ENCODE assay signal across 9 mouse cellular contexts in the genomic region with DNA sequence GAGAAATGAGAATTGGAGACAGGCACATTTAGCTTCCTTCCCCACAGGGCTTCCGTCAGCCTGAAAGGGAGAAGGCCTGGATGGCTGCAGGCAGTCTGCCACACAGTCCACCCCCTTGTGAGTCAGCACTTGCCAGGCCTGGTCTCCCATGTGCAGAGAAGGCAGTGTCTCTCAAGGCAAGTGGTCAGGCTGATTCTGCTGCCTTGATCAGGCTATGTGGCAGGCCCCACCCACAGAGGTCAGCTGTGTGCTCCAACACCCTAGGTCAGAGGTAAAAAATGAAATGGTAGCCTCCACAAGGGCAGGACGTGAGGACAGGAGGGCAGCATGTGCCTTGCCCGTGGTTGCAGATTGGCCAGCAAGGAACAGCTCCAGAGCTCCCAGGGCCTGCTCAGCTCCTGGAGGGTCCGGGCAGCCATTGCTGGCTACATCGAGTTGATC.
DNase-seq lines count a peak whose midpoint lies in the region; ATAC-seq and TF ChIP-seq lines count a peak whose summit lies in the region.
"Had no signal": no experiment of that assay in that cellular context is flagged by ENCODE, and none has a peak within 500 bp of the region (broad histone marks: within the 10 kb centered on the region; RNA-seq: fewer than 3 reads in every experiment).

No protein-coding gene starts in this region.

- H3K4me1 ChIP-seq in hindbrain, embryonic 16.5 days (ENCODE audit: control insufficient read depth, insufficient read depth, low read depth, low read length) = no peaks in the 10 kb centered on the region
- no peaks in the 10 kb centered on the region for H3K4me1 ChIP-seq in intestine, postnatal 0 days (replicated peaks; ENCODE audit: control insufficient read depth, insufficient read depth, low read length)

- no peak overlapping the region for H3K4me3 ChIP-seq in hindbrain, embryonic 16.5 days (ENCODE audit: low read length)
- H3K4me3 ChIP-seq in macrophage (ENCODE audit: inconsistent target) = no peak overlapping the region
- no peak overlapping the region for H3K4me3 ChIP-seq in intestine, postnatal 0 days (ENCODE audit: low read depth, low read length)

- DNase-seq in left cerebral cortex, adult 18-20 months (ENCODE audit: low spot score in 2 of 2) = peak; percentile 38 to 50
- DNase-seq in left cerebral cortex, adult 11 months (ENCODE audit: low spot score) = no peak
- peak; percentile 52 for DNase-seq in adrenal gland, adult 8-10 months
- DNase-seq in gastrocnemius, adult 18-20 months (ENCODE audit: low spot score) = peak; percentile 31
- DNase-seq in kidney, postnatal 10 days = no peak

- H3K36me3 ChIP-seq in hindbrain, embryonic 16.5 days (ENCODE audit: control insufficient read depth, insufficient read depth, low read length) = no peaks in the 10 kb centered on the region
- H3K36me3 ChIP-seq in macrophage (ENCODE audit: inconsistent target) = no peaks in the 10 kb centered on the region
- no peaks in the 10 kb centered on the region for H3K36me3 ChIP-seq in intestine, postnatal 0 days (ENCODE audit: control insufficient read depth, insufficient read depth)

- 82% methylated on average over 5 of the region's 5 CpGs for WGBS in hindbrain, embryonic 16.5 days
- 40% methylated on average over 5 of the region's 5 CpGs for WGBS in macrophage (ENCODE audit: missing documents)
- 82% methylated on average over 5 of the region's 5 CpGs for WGBS in intestine, postnatal 0 days

- ATAC-seq in hindbrain, embryonic 16.5 days = peak; percentile 41; the same call in 1 of the 2 replicates
- ATAC-seq in intestine, postnatal 0 days = no peak
- ATAC-seq: Patski had no signal

- no peak for TF ChIP-seq CTCF in intestine, postnatal 0 days (IDR thresholded peaks at IDR 0.05; ENCODE audit: low read depth)

- no peak overlapping the region for H3K4me2 ChIP-seq in hindbrain, embryonic 16.5 days (ENCODE audit: low read length)
- no peak overlapping the region for H3K4me2 ChIP-seq in intestine, postnatal 0 days (replicated peaks; ENCODE audit: low read depth)

- H3K27me3 ChIP-seq in hindbrain, embryonic 16.5 days (replicated peaks; ENCODE audit: control insufficient read depth, insufficient read depth, low read length) = no peaks in the 10 kb centered on the region
- no peaks in the 10 kb centered on the region for H3K27me3 ChIP-seq in intestine, postnatal 0 days (replicated peaks; ENCODE audit: control insufficient read depth, insufficient read depth, low read length)
- H3K27me3 ChIP-seq: Patski had no signal

- H3K27ac ChIP-seq in hindbrain, embryonic 16.5 days (ENCODE audit: low read depth, low read length) = no peak overlapping the region
- H3K27ac ChIP-seq in macrophage = peak overlapping the region; percentile 51
- H3K27ac ChIP-seq in intestine, postnatal 0 days (ENCODE audit: low read depth, low read length) = no peak overlapping the region

- peaks cover under 1% of the 10 kb centered on the region; the same call in 1 of the 2 replicates for H3K9me3 ChIP-seq in hindbrain, embryonic 16.5 days (ENCODE audit: control insufficient read depth, low read length)
- no peaks in the 10 kb centered on the region for H3K9me3 ChIP-seq in intestine, postnatal 0 days (ENCODE audit: control insufficient read depth)

- H3K79me2 ChIP-seq in macrophage (ENCODE audit: inconsistent target) = no peaks in the 10 kb centered on the region

- no peak overlapping the region for H3K9ac ChIP-seq in hindbrain, embryonic 16.5 days (ENCODE audit: low read depth, low read length)
- H3K9ac ChIP-seq in intestine, postnatal 0 days (ENCODE audit: low read depth, low read length) = no peak overlapping the region

Comparison
In these comparisons a context has a peak if more than half of its experiments do, and no peak if none do; other contexts are left out.
1. DNase-seq: peak in left cerebral cortex, adult 18-20 months (2 of 2), adrenal gland, adult 8-10 months (single experiment) and gastrocnemius, adult 18-20 months (single experiment); none in left cerebral cortex, adult 11 months (single experiment) and kidney, postnatal 10 days (single experiment).